Mouse (Mus musculus) heart, adult 2 months (tissue): ENCODE data around the gene Zfp185.

Experiments
- CTCF ChIP-seq: fragments of 200-600 bp; IDR thresholded peaks from 2 replicates; pipeline ENCODE4 v1.8.1; 2022; ENCODE audit warnings: antibody characterized with exemption, mild to moderate bottlenecking, moderate library complexity
- EP300 ChIP-seq: fragments of 200-500 bp; IDR thresholded peaks from 2 replicates; pipeline ENCODE4 v1.6.1; 2011; ENCODE audit warnings: low read depth, low read length, control low read depth; ENCODE audit not compliant: insufficient read depth
- POLR2A ChIP-seq: fragments of 200-500 bp; IDR thresholded peaks from 2 replicates; pipeline ENCODE4 v1.6.1; 2011; ENCODE audit warnings: mild to moderate bottlenecking, low read depth, low read length, control low read depth; ENCODE audit not compliant: insufficient read depth

DNA sequence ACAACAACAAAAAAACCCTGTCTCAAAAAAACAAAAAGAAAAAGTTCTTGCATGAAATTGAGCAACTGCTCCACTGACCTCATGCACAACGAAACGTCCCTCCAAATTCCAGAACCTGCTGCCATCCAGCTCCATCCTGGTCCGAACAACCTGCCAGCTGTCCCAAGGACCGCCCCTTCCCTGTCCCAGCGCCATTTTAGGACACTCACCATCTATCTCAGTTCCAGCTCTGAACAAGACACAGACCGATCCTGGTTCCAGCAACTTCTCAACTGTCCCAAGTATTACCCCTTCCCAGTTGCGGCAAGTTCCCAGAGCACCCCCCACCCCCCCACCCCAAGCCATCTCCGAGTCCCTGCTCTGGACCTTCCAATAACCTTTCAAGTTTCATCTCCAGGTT, 51.7 kb downstream of the Zfp185 start:
- no peak for TF ChIP-seq CTCF
- TF ChIP-seq POLR2A, result no peak
- TF ChIP-seq EP300, result no peak
